Mouse (Mus musculus): ENCODE results near the gene Elovl6.

The Elovl6 gene

GRCm38 (mm10) chr3:129564852-129565251 lies 32.7 kb downstream of the Elovl6 start:
- CTCF ChIA-PET = no interaction called here

- CTCF ChIA-PET = no interaction called here
These were observed 33.3 kb downstream of the Elovl6 start for GRCm38 (mm10) chr3:129565458-129565857.

- CTCF ChIA-PET = no interaction called here
These were observed 33.9 kb downstream of the Elovl6 start for GRCm38 (mm10) chr3:129566013-129566412.

GRCm38 (mm10) chr3:129566876-129567275 lies 34.7 kb downstream of the Elovl6 start:
- CTCF ChIA-PET = no interaction called here

- CTCF ChIA-PET = no interaction called here
These were observed 36.4 kb downstream of the Elovl6 start for GRCm38 (mm10) chr3:129568506-129568905.

- CTCF ChIA-PET = no interaction called here
These were observed 38.8 kb downstream of the Elovl6 start for GRCm38 (mm10) chr3:129570989-129571388.

GRCm38 (mm10) chr3:129571642-129572041 lies 39.5 kb downstream of the Elovl6 start:
- CTCF ChIA-PET = no interaction called here

- CTCF ChIA-PET = no interaction called here
These were observed 40.8 kb downstream of the Elovl6 start for GRCm38 (mm10) chr3:129572959-129573358.

GRCm38 (mm10) chr3:129573609-129574008 lies 41.5 kb downstream of the Elovl6 start:
- CTCF ChIA-PET = no interaction called here

GRCm38 (mm10) chr3:129575086-129575485 lies 42.9 kb downstream of the Elovl6 start:
- CTCF ChIA-PET = no interaction called here

GRCm38 (mm10) chr3:129576522-129576921 lies 44.4 kb downstream of the Elovl6 start:
- CTCF ChIA-PET = no interaction called here

- CTCF ChIA-PET = no interaction called here
These were observed 46.8 kb downstream of the Elovl6 start for GRCm38 (mm10) chr3:129578741-129579475.

GRCm38 (mm10) chr3:129581024-129581423 lies 48.9 kb downstream of the Elovl6 start:
- CTCF ChIA-PET = no interaction called here

- CTCF ChIA-PET = no interaction called here
These were observed 50.3 kb downstream of the Elovl6 start for GRCm38 (mm10) chr3:129582449-129582848.

GRCm38 (mm10) chr3:129583290-129583689 lies 51.1 kb downstream of the Elovl6 start:
- CTCF ChIA-PET = no interaction called here

- CTCF ChIA-PET = no interaction called here
These were observed 55.8 kb downstream of the Elovl6 start for GRCm38 (mm10) chr3:129587916-129588315.

- CTCF ChIA-PET = no interaction called here
These were observed 56.6 kb downstream of the Elovl6 start for GRCm38 (mm10) chr3:129588753-129589152.

GRCm38 (mm10) chr3:129589705-129590104 lies 57.5 kb downstream of the Elovl6 start:
- CTCF ChIA-PET = no interaction called here

- CTCF ChIA-PET = no interaction called here
These were observed 58.5 kb downstream of the Elovl6 start for GRCm38 (mm10) chr3:129590548-129591226.

GRCm38 (mm10) chr3:129591251-129591650 lies 59.1 kb downstream of the Elovl6 start:
- CTCF ChIA-PET = no interaction called here

- CTCF ChIA-PET = no interaction called here
These were observed 59.6 kb downstream of the Elovl6 start for GRCm38 (mm10) chr3:129591761-129592160.

- CTCF ChIA-PET = no interaction called here
These were observed 60.8 kb downstream of the Elovl6 start for GRCm38 (mm10) chr3:129593001-129593400.

GRCm38 (mm10) chr3:129593735-129594134 lies 61.6 kb downstream of the Elovl6 start:
- CTCF ChIA-PET = no interaction called here

GRCm38 (mm10) chr3:129596098-129596497 lies 63.9 kb downstream of the Elovl6 start:
- CTCF ChIA-PET = no interaction called here
